Mouse (Mus musculus) forelimb bud, embryonic 11.5 days (tissue): Measurements from ENCODE around the gene Pcnx2.
A peak's percentile ranks its signal among the peaks of the same experiment; 100 is the strongest.

Experiments
- DNase-seq: peaks from one replicate; pipeline ENCODE4 v3.0.0-alpha.2; 2012; ENCODE audit warnings: low read depth, low spot score

The Pcnx2 gene

DNA sequence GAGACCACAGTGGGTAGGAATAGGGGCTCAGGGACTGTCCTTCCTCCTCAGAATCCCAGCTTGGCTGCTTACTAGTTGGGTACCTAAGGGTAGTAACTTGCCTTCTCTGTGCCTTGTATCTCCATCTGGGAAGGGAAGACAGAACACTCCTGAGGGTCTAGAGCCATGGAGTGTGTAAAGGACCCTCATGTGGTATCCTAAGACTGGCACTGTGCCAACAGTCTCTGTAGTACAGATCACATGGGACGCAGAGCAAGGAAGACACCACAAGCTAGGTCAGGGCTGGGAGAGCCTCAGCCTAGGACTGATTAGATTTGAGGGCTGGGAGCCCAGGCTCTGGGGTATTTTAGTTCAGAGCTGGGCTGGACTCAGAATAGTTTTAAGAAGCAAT, 141.0 kb downstream of the Pcnx2 start:
- DNase-seq, result no peak

- DNase-seq, result no peak
Measured at GRCm38 (mm10) chr8:125756391-125757105, 141.6 kb downstream of the Pcnx2 start.

DNA sequence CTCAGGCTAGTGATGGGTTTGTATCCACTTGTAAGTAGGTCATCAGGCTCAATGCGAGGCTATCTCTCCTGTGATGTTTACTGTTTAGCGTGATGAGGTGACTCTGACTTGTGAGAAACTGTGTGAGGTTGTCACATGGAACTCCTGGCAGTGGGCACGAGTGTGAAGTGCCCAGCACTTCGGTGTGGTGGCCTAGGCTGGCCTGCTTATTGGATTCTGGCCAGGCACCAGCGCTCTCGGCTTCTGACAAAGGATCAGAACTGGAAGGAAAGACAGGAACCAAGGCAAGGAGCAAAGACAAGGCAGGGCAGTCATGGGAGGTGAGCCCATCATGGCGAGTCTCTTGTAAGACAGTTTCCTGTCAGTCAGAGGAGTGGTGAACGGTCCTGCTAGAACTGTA, 142.2 kb downstream of the Pcnx2 start:
- no peak for DNase-seq

- no peak for DNase-seq
Measured at GRCm38 (mm10) chr8:125750846-125751245, 147.3 kb downstream of the Pcnx2 start.

GRCm38 (mm10) chr8:125747390-125747789, 150.7 kb downstream of the Pcnx2 start:
- no peak for DNase-seq

DNA sequence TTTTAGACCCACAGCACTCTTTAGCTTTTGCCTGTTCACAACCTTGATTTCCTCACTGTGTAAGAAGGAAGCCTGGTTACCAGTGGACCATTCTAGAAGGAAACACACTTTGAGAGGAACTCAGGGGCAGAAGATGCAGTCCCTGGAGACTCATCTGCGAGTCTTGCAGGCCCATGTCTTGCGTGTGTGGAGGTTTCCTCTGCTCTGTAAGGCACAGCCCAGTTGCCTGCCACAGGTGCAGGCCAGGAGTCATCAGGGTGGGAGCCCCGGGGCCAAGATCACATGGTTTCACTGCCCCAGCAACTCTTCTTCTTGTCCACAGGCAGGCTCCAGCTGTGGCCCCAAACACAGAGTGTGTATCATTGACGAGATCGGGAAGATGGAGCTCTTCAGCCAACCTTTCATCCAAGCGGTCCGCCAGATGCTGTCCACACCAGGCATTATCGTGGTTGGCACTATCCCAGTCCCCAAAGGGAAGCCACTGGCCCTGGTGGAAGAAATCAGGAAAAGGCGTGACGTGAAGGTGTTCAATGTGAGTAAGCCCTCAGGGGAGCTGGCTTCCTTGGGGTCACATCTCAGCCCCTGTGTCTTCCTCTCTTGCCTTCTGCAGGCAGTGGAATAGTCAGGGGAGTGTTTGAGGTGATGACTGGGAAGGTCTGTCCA, 153.1 kb downstream of the Pcnx2 start:
- DNase-seq, result no peak

GRCm38 (mm10) chr8:125742406-125742805, 155.7 kb downstream of the Pcnx2 start:
- no peak for DNase-seq

- no peak for DNase-seq
Measured at GRCm38 (mm10) chr8:125741855-125742254, 156.3 kb downstream of the Pcnx2 start.

DNA sequence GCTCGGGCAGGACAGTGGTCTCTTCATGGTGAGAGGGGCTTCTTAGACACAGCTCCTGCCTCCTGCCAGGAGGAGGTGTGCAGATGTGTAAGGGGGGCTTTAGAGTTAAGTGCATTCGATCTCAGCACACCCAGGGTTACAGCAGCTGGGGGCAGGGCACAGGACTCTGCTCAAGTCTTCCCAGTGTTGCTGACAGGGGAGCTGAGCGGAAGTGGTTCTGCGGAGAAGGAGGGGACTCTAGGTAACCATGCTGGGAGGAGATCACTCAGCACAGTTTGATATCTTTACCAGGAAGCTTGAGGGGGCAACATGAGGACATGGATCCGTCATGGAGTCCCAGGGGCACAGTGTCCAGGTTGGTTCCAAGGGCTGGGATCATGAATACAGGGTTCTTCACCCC, 156.7 kb downstream of the Pcnx2 start:
- no peak for DNase-seq

- no peak for DNase-seq
Measured at GRCm38 (mm10) chr8:125740655-125741054, 157.5 kb downstream of the Pcnx2 start.

GRCm38 (mm10) chr8:125738956-125739355, 159.2 kb downstream of the Pcnx2 start:
- DNase-seq, result no peak

DNA sequence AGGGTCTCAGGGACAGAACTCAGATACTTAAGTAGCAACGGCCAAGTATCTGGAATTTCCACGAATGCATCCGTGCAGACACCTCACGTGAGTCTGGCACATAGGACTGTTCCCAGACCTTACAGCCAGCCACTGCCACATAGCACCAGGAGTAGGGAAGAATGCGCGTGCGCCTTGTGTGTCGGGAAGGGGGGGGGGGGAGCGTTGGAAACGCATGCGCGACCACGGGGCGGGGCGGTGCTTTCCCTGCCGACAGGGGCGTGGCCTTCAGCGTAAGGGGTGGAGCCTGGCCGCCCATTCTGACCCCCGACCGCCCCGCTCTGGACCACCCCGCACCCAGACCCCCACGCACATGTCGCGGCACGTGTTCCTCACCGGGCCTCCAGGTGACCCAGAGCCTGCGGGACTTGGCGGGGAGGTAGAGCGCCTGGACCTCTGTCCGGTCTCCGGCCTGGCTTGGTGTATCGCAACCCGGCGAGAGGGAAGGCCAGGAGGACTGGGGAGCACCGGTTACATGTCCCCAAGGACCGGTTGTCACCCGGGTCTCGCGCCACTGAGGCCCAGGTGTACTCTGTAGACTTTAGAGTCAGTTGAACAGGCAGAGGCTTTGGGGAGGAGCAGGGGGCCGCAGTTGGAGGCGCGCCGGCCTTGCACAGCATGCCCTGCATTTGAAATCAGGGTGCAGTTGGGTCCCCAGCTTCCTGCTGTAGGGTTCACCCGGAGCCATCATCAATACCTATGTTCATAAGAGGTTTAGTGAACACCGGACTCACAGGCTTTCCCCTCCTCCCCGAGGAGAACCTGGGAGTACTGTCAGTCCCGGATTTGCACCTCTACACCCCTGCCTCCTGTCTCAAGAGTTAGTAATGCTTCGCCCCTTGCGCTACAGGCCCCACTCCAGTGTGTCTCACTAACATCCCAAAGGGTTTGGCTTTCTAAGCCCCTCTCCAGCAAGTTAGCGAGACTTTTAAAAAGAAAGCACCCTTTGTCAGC, 163.9 kb downstream of the Pcnx2 start:
- peak; percentile 88 for DNase-seq

DNA sequence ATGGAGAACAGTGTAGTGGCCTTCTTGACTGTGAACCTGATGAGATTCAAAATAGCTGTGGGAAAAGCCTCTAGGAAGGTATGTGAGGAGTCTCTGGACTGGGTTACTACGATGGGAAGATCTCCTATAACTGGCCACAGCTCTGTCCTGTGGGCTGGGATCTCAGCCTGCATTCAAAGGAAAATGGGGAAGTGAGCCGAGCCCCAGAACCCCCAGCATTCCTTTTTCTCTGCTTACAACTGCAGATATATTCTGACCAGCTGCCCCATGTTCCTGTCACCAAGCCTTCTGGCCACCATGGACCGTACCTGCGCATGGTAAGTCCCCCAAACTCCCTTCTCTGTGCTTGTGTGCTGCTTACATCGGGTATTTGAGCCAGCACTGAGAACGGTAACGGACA, 168.4 kb downstream of the Pcnx2 start, which contains the start of gene Ntpcr:
Ntpcr (plus strand) TSS at position 218 of the 400 bp plus-strand sequence.
- no peak for DNase-seq

DNA sequence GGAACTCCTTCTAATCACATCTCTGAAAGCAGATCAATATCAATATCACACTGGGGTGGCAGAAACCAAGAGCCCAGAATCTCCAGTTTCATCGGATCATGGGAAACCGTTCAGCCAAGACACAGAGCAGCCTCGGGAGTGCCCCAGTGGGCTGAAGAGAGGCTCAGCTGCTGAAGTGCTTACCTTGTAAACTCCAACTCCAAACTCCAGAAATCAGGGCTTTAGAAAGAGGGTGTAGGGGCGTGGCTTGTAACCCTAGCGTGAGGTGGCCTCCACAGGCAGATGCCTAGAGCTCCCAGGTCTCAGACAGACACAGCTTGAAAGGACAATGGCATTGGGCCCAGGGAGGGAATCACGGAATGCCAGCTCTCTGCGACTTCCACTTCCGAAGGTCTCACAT, 170.3 kb downstream of the Pcnx2 start:
- DNase-seq, result no peak

- no peak for DNase-seq
Measured at GRCm38 (mm10) chr8:125726986-125727385, 171.1 kb downstream of the Pcnx2 start.

GRCm38 (mm10) chr8:125726143-125726542, 172.0 kb downstream of the Pcnx2 start:
- DNase-seq, result no peak

- DNase-seq, result no peak
Measured at GRCm38 (mm10) chr8:125725037-125725820, 172.9 kb downstream of the Pcnx2 start.

DNA sequence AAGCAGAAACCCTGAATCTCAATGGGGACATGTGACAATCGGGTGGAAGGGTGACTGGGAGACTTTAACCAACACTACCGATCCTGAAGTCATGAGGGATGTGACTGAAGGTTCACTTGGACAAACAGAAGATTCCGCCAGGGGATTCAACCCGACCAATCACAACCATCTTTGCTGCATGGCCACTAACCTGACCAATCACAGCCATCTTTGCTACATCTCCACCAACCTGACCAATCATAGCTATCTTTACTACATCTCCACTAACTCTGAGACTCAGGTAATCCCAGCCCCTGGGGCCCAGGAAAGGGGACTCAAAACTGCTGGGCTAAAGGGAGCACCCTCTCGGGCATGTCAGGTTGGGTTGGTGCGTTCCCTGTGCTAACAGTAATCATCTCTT, 174.7 kb downstream of the Pcnx2 start:
- DNase-seq, result no peak

DNA sequence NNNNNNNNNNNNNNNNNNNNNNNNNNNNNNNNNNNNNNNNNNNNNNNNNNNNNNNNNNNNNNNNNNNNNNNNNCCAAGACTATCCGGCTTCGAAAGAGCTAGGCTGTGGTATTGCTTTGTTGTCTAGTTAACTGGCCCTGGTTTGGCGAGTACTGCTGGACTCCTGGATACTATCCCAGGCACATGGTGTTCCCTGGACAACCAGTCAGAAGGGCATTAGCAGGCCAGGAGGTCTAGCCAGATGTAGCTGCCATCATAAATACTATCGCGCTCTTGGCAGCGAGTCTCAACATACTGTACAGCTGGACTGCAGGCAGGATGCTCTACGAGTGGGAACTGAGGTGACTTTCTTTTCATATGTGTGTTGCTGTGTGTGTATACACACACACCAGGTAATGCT, 175.4 kb downstream of the Pcnx2 start:
- no peak for DNase-seq

GRCm38 (mm10) chr8:125718914-125719313, 179.2 kb downstream of the Pcnx2 start:
- DNase-seq, result no peak

GRCm38 (mm10) chr8:125716613-125717012, 181.5 kb downstream of the Pcnx2 start:
- peak; percentile 40 for DNase-seq
